Mouse (Mus musculus) heart, postnatal 14 days (tissue): Measurements from ENCODE around the gene Meox1. TPM values are rescaled to one million over a fixed set of nuclear protein-coding genes. Genes with fewer than 3 reads are reported as not detected.

Source experiments
- DNase-seq, 2 experiments: peaks; one replicate each; pipeline ENCODE4 v3.0.0; 2021 to 2022
- intact Hi-C: fragments of 180-260 bp; cut with DNase I; formaldehyde crosslinking; loops from one replicate; pipeline ENCODE4 v1.15.1; 2025
- total RNA-seq, 2 experiments: library from RNA; stranded (reverse); gene quantifications; 2 replicates each; pipeline ENCODE4 v1.2.3; 2021

Gene Meox1
- total RNA-seq, 2 experiments from 2014 or later = 13.4 to 18.0 TPM

- intact Hi-C loops = no loop called here
- no peak for DNase-seq
These were observed 24.0 kb downstream of the Meox1 start for GRCm38 (mm10) chr11:101870067-101870765.

- no peak for DNase-seq
- intact Hi-C loops = no loop called here
These were observed 26.6 kb downstream of the Meox1 start for GRCm38 (mm10) chr11:101867513-101868052.

GRCm38 (mm10) chr11:101858742-101859141 is 35.4 kb downstream of the Meox1 start:
- intact Hi-C loops = no loop called here
- DNase-seq = no peak

GRCm38 (mm10) chr11:101855950-101856712 is 38.0 kb downstream of the Meox1 start:
- DNase-seq = peak; percentile 52 to 57

GRCm38 (mm10) chr11:101851042-101851441 is 43.1 kb downstream of the Meox1 start:
- DNase-seq = peak; percentile 50 to 59
- intact Hi-C loops = loop anchor here (5.0 kb wide), 1 partner anchor 51 kb away; no protein-coding TSS in a partner anchor

More at GRCm38 (mm10) chr11:101855950-101856712, 38.0 kb downstream of the Meox1 start:
- intact Hi-C loops = loop anchor here (2.0 kb wide), 1 partner anchor 25 kb away; no protein-coding TSS in a partner anchor

GRCm38 (mm10) chr11:101849286-101849685 is 44.9 kb downstream of the Meox1 start:
- intact Hi-C loops = no loop called here
- DNase-seq = peak; percentile 53 to 58

GRCm38 (mm10) chr11:101847509-101847908 is 46.7 kb downstream of the Meox1 start:
- intact Hi-C loops = no loop called here

GRCm38 (mm10) chr11:101842773-101843163 is 51.4 kb downstream of the Meox1 start:
- DNase-seq = no peak
- intact Hi-C loops = no loop called here

More at GRCm38 (mm10) chr11:101847509-101847908, 46.7 kb downstream of the Meox1 start:
- DNase-seq = no peak

- intact Hi-C loops = no loop called here
- peak in 1 of 2 experiments; percentile 47 for DNase-seq
These were observed 52.0 kb downstream of the Meox1 start for GRCm38 (mm10) chr11:101841998-101842772.

GRCm38 (mm10) chr11:101840405-101840804 is 53.8 kb downstream of the Meox1 start:
- no peak for DNase-seq
- intact Hi-C loops = no loop called here

- peak in 1 of 2 experiments; percentile 49 for DNase-seq
- intact Hi-C loops = no loop called here
These were observed 54.7 kb downstream of the Meox1 start for GRCm38 (mm10) chr11:101839426-101839825.

GRCm38 (mm10) chr11:101832001-101832400 is 62.2 kb downstream of the Meox1 start:
- intact Hi-C loops = loop anchor here (5.0 kb wide), 1 partner anchor 50 kb away; no protein-coding TSS in a partner anchor
- DNase-seq = peak; percentile 50

- no peak for DNase-seq
- intact Hi-C loops = loop anchor here (5.0 kb wide), 1 partner anchor 52 kb away; no protein-coding TSS in a partner anchor
These were observed 63.6 kb downstream of the Meox1 start for GRCm38 (mm10) chr11:101830616-101831015.

GRCm38 (mm10) chr11:101830112-101830511 is 64.1 kb downstream of the Meox1 start:
- intact Hi-C loops = loop anchor here (5.0 kb wide), 1 partner anchor 52 kb away; no protein-coding TSS in a partner anchor

GRCm38 (mm10) chr11:101828718-101829117 is 65.5 kb downstream of the Meox1 start:
- no peak for DNase-seq

More at GRCm38 (mm10) chr11:101830112-101830511, 64.1 kb downstream of the Meox1 start:
- DNase-seq = peak; percentile 69 to 73

More at GRCm38 (mm10) chr11:101828718-101829117, 65.5 kb downstream of the Meox1 start:
- intact Hi-C loops = no loop called here

Other genes starting within 250 kb of the Meox1 start
- 10 to 100 TPM; 28.6 to 29.6 TPM for gene Arl4d, start 228.8 kb downstream of the Meox1 start, total RNA-seq
- gene Dhx8, start 161.5 kb downstream of the Meox1 start, total RNA-seq = 10 to 100 TPM; 17.8 to 19.9 TPM
- gene Etv4, start 109.0 kb downstream of the Meox1 start, total RNA-seq = 1 to 10 TPM; 1.0 to 1.3 TPM
- 1 to 10 TPM in 1 of 2 experiments, under 1 TPM in 1; 0.68 to 1.3 TPM for gene Sost, start 72.6 kb upstream of the Meox1 start, total RNA-seq
- gene Cfap97d1, start 89.9 kb upstream of the Meox1 start, total RNA-seq = not detected
- 100 to 1,000 TPM; 130 to 137 TPM for gene Dusp3, start 92.6 kb upstream of the Meox1 start, total RNA-seq
- 1 to 10 TPM; 4.3 to 5.2 TPM for gene Mpp3, start 134.1 kb upstream of the Meox1 start, total RNA-seq
- 10 to 100 TPM; 61.8 to 69.1 TPM for gene Cd300lg, start 147.1 kb upstream of the Meox1 start, total RNA-seq
- 1 to 10 TPM; 2.7 to 3.8 TPM for gene Mpp2, start 194.1 kb upstream of the Meox1 start, total RNA-seq
- gene Ppy, start 206.9 kb upstream of the Meox1 start, total RNA-seq = not detected
- not detected for gene Pyy, start 213.5 kb upstream of the Meox1 start, total RNA-seq